Mouse (Mus musculus): Measurements from ENCODE around the gene Sult4a1.

GRCm38 (mm10) chr15:84139592-84140005, 34.0 kb upstream of the Sult4a1 start:
- TF ChIP-seq CTCF (IDR thresholded peaks at IDR 0.05; ENCODE audit: borderline replicate concordance, extremely low read depth, insufficient read depth, insufficient read length) (no peak), POLR2A (IDR thresholded peaks at IDR 0.05; ENCODE audit: borderline replicate concordance, extremely low read depth, insufficient read depth, insufficient read length, poor library complexity, severe bottlenecking) (no peak)
